Mouse (Mus musculus) gastrocnemius, postnatal 36 days (tissue): Measurements from ENCODE around the gene Pde6h. TPM values are rescaled to one million over a fixed set of nuclear protein-coding genes. Genes with fewer than 3 reads are reported as not detected.
"Not testable (repeated sequence)": the region's sequence is repeated elsewhere in the genome, so short reads cannot be mapped to it uniquely, and the experiment has no call there.

Experiments used
- DNase-seq, 2 experiments: peaks; one replicate each; pipeline ENCODE4 v3.0.0; 2022
- intact Hi-C: fragments of 180-260 bp; cut with DNase I; formaldehyde crosslinking; loops from one replicate; pipeline ENCODE4 v1.15.1; 2025
- total RNA-seq, 2 experiments: library from RNA; stranded (reverse); gene quantifications; 2 replicates each; pipeline ENCODE4 v1.2.3; 2021

Pde6h gene
- total RNA-seq, 2 experiments from 2014 or later, result not detected

DNA sequence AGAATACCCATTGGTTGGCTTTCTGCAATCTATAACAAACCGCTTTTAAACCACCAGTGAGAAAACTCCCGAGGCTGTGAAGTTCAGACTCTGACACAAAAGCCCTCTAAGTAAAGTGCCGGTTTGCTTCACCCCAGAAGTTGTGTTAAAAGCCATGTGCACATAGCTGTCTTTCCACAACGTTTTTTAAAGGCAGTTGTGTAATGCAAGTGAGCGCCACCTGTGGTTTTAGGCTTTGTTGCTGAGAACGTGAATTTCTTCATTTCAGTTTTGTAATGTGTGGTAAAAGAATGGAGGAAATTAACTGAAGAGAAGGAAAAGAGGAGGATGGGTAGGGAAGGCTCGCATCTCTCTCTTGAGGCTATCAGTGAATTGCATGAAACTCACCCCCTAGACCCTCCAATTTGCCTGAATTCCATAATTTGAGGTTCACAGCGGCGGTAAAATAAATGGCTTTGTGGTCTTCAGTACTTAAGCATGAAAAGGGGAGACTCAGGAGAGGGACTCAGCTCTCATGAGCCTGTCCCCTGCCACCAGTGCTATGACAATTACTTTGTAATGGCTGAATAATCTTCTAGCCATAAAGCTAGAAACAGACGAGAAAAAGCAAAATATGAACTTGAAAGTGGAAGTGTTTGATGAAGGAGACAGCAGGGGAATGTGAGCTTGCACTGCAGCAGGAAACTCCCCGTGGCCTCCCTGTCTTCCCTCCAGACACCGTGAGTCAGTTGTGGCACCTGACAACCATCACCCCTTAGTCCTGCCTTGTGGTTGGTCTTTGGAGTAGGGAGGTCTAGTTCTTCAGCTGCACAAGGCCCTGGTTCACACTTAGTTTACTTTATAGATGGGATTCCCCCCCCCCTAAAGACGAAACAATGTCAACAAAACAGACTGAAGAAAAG, 41.2 kb downstream of the Pde6h start:
- no peak for DNase-seq
- intact Hi-C loops, result loop anchor here (5.0 kb wide), 2 partner anchors 33 to 103 kb away; no protein-coding TSS in a partner anchor

DNA sequence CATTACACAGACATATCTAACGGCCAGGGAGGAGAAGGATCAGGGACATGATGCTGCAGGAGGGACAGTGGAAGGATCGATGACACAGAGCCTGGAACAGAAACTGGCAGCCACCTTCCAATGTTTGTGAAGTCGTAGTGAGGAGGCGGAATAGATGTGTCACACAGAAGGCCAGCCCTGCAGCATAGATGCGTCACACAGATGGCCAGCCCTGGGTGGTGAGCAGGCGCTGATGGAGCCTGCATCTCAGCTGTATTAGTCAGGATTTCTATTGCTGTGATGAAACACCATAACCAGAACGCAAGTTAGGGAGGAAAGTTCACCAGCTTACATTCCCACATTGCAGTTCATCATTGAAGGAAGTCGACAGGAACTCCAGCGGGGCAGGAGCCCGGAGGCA, 42.3 kb downstream of the Pde6h start:
- intact Hi-C loops, result loop anchor here (5.0 kb wide), 2 partner anchors 34 to 104 kb away; no protein-coding TSS in a partner anchor
- no peak for DNase-seq

DNA sequence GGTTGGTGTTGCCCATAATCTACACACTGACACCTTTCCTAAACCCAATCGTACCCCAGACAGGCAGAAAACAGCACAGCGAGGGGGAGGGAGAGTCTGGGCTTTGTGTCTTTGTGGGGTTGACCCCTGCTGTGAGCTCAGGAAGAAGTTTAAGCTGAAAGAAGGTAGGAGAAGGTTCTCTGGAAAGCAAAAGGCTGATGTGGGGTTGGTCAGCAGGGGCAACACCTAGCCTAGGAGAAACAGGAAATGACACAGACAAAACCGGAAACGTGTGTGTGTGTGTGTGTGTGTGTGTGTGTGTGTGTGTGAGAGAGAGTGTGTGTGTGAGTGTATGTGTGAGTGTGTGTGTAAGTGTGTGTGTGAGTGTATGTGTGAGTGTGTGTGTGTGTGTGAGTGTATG, 43.8 kb downstream of the Pde6h start:
- no peak for DNase-seq
- intact Hi-C loops, result loop anchor here (5.0 kb wide), 2 partner anchors 35 to 105 kb away; no protein-coding TSS in a partner anchor

DNA sequence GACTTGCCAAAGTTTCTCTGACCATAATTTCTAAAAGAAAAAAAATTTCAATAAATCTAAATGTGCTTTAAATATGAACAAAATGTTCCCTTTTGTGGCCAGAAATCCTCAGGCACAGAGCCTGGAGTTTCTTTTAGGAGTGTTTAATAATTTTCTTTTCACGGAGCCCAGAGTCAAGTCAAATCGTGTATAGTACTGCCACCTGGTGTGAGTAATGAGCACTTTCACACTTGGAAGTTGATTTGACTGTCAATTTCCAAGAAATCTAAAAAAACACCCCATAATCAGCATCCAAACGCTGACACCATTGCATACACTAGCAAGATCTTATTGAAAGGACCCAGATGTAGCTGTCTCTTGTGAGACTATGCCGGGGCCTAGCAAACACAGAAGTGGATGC, 45.2 kb downstream of the Pde6h start:
- intact Hi-C loops, result loop anchor here (5.0 kb wide), 2 partner anchors 37 to 107 kb away; no protein-coding TSS in a partner anchor
- DNase-seq, result not testable (repeated sequence)

DNA sequence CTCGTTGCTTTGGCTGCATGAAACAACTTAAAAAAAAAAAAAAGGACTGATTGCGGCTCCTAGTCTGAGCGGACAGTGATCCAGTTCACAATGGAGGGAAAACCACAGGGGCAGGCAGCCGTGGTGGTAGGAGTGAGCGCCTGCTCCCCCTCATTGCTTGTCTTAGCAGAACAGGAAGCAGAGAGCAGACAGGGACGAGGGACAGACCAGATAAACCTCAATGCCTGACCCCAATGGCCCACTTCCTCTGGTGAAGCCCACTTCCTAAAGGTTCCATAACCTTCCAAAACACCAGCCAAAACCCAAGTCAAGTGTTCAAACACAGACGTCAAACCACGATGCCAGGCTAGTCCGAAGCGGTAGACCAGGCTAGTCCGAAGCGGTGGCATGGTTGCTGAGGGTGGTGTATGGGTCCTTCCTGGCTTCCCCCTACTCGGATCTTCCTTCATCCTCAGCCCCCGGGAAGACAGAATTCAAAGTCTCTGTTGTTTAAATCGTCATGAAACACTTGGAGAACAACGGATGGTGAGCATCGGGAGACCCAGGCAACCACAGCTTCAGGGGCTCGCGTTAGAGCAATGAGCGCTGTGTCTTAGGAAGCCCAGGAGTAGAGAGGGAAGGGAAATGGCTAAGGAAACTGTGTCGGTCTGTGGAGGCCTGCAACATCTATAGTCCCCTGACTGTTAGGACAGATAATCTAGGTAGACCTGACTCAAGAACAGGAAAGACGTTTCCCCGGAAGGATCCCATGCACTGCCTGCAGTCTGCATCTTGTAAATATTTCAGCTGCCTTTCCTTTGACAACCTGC, 55.8 kb downstream of the Pde6h start:
- no peak for DNase-seq
- intact Hi-C loops, result loop anchor here (5.0 kb wide), 2 partner anchors 57 to 117 kb away; partner anchors contain the start of genes Erp27 and Pde6h

DNA sequence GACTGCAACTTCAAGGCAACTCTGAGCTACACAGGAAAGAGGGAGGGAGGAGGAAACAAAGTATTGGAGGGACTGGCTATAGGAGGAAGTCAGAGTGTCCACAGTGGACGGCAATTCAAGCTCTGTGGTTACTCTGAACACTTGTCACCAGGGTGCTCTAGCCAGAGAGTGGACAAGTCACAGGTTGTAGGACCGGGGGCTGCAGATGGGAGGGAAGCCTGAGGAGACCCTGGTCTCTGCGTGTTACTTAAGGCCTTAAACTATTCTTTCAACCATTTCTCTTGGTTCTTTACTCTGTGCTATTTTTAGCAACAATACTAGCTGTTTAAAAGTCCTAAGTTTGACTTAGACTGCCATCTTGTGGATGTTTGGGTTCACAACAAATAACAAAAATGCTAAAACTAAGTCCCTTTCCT, 56.7 kb downstream of the Pde6h start:
- intact Hi-C loops, result loop anchor here (5.0 kb wide), 2 partner anchors 58 to 118 kb away; partner anchors contain the start of genes Erp27 and Pde6h
- DNase-seq, result no peak

DNA sequence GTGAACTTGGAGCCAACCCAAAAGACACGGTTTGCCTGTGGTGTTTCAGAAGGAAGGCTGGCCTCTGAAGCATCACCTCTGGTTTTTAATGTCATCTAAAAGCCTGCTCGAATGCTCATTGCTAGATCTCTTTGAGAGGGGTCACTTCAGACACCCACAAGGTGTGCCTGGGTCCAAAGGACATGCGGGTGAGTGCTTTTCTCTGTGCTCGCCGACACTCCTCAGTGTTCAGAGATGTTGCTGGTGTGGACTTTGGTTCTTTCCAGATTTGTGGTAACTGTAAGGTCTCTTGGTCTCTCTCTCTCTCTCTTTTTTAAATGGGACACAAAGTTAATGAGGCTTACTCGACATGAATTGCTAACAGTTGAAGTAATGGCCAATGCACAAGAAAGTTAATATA, 58.9 kb downstream of the Pde6h start:
- DNase-seq, result no peak
- intact Hi-C loops, result loop anchor here (5.0 kb wide), 2 partner anchors 60 to 120 kb away; partner anchors contain the start of genes Erp27 and Pde6h

DNA sequence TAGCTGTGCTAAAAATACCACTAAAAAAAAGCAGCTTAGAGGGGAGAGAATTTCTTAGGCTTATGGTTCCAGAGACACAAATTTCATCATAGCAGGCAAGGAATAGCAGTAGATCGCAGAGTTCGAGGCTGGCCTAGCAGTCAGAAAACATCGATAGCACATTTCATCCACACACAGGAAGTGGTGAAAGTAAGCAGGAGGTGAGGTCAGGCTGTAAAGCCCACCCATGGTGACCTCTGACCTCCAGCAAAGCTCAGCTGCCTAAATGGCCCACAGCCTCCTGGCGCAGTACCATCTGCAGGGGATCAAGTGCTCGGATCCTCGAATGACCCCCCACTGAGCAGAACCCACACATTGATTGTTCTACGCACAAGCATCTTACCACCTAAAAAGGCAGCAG, 59.6 kb downstream of the Pde6h start:
- DNase-seq, result no peak
- intact Hi-C loops, result loop anchor here (5.0 kb wide), 2 partner anchors 61 to 121 kb away; partner anchors contain the start of genes Erp27 and Pde6h

DNA sequence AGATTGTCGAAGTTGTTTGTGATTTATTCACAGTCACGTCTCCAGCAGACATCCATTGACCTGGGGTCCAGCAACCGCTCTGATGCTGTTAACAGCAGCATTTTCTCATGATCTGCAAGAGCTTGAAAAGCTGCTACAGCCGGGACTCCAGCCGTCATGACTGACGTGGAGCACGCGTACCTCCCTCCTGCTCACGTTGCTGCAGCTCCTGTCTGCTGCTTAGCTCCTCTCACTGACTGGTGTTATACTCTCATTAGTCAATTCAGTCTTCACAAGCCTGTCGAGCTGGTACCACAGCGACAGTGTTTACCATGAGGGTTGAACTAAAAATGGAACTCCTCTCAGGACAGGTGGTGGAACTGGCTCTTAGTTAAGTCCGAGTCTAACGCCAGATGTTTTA, 62.4 kb downstream of the Pde6h start:
- intact Hi-C loops, result no loop called here
- DNase-seq, result no peak

DNA sequence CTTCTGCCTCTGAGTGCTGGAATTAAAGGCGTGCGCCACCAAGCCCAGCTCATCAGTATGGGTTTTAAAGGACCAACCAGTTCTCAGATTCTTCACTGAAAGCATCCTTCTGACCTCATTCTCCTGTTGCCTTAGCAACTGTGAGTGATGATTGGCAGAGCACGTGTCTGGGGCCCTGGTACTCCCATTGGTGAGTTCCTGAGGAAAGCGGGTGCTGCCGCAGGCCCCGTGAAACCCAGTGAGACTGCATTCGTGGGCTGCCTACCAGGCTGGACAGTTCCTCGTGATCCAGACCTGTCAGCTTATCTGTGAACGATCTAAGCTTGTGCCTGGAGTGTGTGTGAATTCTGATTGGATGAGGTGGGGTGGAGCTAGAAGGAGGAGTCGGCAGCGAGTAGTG, 63.1 kb downstream of the Pde6h start:
- DNase-seq, result no peak
- intact Hi-C loops, result no loop called here

DNA sequence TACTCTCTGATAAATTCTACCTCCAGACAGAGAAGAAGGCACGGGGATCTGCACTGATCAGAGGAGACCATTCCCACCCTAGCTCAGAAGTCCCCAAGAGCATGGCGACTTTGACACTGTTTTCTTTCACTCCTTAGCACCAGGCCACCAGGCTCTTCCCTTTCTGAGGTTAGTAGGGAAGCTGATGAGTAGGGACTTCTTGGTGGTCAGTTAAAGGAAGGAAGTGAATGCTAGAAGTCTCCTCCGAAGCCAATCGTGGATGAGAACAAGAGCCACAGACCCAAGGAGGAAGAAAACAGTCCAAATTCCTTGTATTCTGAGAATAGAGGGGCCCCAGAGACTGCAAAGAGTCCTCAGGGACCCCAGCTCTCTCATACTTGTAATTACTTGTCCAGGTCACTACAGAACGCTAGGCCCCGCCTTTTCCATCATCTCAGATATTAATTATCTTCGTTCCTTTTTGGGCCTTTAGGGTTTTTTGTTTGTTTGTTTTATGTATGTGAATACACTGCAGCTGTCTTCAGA, 65.0 kb downstream of the Pde6h start:
- intact Hi-C loops, result no loop called here
- no peak for DNase-seq

DNA sequence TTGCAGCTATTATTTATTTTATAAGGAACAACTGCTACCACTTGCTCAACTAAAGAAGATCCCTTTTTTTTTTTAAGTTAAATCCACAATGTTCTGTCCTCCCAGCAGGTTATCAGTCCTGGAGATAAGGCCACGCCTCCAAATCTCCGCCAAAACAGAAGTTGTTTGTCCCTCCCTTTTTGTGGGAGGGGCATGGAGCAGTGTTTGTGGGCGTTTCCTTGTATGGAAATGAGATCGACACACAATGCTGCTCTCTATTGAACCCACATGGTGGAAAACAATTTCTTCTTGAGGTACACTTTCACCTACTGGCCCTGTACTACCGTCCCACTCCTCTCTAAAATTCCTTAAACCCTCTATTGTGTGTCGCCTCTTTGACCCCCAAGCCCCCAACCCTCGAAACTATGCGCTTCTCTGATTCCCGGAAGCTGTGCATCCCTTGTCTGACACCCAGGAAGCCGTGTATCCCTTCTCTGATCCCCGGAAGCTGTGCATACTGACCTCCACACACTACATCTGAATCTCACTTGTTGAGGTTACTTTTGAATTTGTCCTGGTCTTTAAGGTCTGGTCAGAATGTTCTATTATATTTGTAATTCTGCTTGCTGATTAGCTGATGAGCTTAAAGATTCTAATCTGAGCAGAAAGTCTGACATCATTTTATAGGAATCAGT, 66.3 kb downstream of the Pde6h start:
- intact Hi-C loops, result loop anchor here (10.0 kb wide), 1 partner anchor 175 kb away; no protein-coding TSS in a partner anchor

DNA sequence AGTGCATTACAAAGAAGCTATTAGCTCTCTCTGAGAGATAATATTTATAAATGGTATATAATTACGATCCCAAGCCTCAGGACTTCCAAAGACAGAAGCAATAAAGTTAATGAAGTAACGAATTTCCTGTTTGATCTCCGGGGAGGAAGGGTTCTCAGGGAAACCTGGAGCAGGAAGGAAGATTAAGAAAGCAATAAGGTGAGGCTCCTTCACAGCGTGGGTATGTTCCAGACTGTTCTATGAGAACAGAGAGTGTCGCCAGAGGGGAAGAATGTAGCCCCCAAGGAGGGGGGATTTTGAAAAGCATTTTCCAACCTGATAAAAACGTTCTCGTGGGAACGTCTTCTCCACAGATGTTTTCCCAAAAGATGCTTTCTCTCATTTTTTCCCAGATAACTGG, 66.9 kb downstream of the Pde6h start:
- DNase-seq, result no peak
- intact Hi-C loops, result loop anchor here (10.0 kb wide), 1 partner anchor 174 kb away; no protein-coding TSS in a partner anchor

More for the DNA sequence above, 66.3 kb downstream of the Pde6h start:
- no peak for DNase-seq

DNA sequence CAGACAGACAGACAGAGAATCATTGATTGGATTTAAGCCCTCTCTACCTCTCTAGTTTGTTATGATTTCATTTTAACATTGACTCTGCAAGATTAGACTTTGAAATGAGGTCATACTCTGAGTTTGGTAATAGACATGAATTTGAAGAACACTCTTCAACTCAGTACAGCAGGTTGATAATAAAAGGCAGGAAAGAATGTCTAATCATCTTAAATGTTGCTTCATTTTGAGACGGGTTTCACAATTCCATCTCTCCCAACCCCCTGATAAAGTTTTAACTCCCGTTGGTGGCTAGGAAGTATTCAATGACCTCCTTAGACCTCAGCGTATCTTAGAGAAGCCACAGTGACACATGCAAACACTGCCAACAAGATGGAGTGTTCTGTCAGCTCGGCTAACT, 69.9 kb downstream of the Pde6h start:
- intact Hi-C loops, result loop anchor here (10.0 kb wide), 1 partner anchor 171 kb away; no protein-coding TSS in a partner anchor
- DNase-seq, result no peak

DNA sequence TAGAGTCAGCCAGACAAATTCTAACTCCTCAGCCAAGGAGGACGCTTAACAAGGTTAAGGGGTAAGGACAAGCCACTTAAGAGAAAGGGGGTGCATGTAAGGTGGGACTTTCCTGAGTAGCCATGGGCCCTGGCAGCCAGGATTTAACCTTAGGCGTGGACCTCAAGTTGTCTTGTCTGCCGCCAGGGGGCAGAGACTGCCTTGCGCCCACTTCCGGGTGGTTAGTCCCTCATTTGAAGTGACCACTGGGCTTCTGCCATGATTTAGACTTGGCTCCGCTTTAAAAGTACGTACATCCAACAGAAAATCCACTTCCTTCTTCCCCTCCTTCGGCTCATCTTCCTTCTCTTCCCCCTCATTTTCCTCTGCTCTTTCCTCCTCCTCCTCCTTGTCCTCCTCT, 71.9 kb downstream of the Pde6h start:
- intact Hi-C loops, result loop anchor here (10.0 kb wide), 1 partner anchor 169 kb away; no protein-coding TSS in a partner anchor
- DNase-seq, result no peak

DNA sequence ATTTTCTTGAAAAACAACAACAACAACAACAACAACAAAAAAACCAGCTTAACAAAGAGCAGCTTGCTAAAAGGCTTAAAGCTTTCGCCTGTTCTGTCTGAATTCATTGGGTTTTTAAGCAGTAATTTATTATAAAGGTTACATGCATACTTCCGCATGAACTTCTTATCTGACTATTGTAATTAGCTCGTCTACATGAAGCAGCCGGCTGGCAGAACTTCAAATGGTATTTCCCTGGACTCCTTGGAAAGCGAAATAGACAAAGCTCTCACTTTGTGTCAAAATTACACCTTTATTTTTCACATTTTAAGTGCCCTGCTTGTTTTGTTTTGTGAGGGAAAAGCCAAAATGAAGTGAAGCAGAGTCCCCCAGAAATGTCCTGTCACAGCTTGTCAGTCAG, 72.7 kb downstream of the Pde6h start:
- intact Hi-C loops, result loop anchor here (10.0 kb wide), 1 partner anchor 168 kb away; no protein-coding TSS in a partner anchor
- no peak for DNase-seq

DNA sequence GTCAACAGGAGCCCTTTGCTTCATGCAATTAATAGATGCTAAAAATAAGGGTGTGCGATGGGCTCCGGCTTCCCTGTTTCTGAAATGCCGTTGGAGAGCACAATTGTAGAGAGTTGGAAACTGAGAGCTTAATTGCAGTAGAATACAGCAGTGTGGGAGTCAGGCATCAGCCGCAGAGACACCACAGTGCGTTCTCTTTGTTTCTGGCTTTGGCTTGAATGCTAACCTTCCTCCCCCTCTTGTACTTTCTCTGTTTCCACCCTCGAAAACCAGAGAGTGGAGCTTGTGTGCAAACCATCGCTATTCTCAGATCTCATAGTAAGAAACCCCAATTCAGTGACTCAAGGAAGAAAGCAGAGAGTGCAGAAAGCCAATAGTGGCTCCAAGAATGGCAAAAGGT, 74.5 kb downstream of the Pde6h start:
- no peak for DNase-seq
- intact Hi-C loops, result loop anchor here (10.0 kb wide), 1 partner anchor 167 kb away; no protein-coding TSS in a partner anchor

DNA sequence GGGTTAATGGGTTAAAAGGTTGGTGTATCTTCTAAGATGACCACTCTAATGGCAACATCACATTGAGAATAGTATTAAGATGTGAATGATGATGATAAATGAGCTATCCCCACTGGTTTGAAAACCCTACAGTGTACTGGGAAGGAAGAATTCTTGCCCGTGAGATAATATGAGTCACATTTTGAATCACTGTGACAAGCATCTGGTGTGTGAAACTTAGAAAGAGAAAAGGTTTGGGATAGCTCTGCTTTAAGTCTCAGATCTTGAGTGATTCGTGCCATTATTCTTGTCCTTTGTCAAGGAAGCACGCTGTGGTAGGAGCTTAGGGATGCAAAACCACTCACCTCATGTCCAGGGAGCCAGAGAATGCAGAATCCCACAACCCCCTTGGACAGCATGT, 75.4 kb downstream of the Pde6h start:
- DNase-seq, result no peak
- intact Hi-C loops, result loop anchor here (10.0 kb wide), 1 partner anchor 166 kb away; no protein-coding TSS in a partner anchor

DNA sequence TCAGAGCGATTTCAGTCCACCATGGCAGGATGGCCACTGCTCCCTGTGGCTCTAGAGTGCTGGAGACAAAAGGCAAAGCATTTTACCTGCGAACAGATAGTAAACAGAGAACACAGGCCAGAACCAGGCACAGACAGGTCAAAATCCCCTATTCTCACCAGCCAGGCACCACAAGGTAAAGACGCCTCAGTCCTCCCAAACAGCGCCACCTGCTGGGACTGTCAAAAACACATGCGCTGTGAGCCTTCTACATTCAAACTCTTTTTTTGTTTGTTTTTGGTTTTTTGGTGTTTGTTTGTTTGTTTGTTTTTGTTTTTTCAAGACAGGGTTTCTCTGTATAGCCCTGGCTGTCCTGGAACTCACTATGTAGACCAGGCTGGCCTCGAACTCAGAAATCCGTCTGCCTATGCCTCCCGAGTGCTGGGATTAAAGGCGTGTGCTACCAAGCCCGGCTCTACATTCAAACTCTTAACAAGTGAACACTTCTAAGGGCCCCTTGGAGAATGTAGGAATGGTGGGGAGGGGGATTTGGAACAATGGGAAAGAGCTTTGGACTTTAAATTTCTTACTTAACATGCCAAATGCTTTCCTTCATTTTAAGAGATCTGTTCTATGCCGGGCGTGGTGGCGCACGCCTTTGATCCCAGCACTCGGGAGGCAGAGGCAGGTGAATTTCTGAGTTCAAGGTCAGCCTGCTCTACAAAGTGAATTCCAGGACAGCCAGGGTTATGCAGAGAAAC, 76.2 kb downstream of the Pde6h start:
- intact Hi-C loops, result loop anchor here (10.0 kb wide), 1 partner anchor 165 kb away; no protein-coding TSS in a partner anchor
- no peak for DNase-seq
